Mouse (Mus musculus): Measurements from ENCODE around the gene Fxyd2. TPM values are rescaled to one million over a fixed set of nuclear protein-coding genes. Genes with fewer than 3 reads are reported as not detected.

The Fxyd2 gene
- total RNA-seq, 2 experiments from 2014 or later: 7.8 to 8.0 TPM

DNA sequence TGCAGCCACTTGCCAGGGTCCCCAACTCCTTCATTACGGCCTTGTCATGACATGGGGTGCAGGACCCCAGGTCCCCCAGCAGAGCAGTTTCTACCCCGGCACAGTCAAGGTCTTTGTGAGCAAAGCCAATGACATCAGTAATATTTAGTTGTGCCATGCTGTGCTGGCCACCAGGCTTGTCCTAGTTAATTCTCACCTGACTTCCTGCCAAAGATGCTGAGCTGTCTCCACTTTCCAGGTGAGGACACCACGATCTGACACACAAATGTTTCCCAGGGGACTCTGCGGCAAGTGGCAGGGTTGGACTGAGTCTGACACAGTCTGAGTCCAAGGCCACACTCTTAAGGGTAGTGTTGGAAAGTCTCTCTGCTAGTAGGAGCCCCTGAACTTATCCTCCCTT, 27.0 kb downstream of the Fxyd2 start, which contains the start of gene Dscaml1:
TSS of gene Dscaml1 (plus strand) at position 173 of the 400 bp plus-strand sequence.
- DNase-seq (ENCODE audit: low spot score in 2 of 2): no peak

GRCm38 (mm10) chr9:45429392-45429791, 29.9 kb downstream of the Fxyd2 start:
- DNase-seq (ENCODE audit: low spot score in 2 of 2): no peak

DNA sequence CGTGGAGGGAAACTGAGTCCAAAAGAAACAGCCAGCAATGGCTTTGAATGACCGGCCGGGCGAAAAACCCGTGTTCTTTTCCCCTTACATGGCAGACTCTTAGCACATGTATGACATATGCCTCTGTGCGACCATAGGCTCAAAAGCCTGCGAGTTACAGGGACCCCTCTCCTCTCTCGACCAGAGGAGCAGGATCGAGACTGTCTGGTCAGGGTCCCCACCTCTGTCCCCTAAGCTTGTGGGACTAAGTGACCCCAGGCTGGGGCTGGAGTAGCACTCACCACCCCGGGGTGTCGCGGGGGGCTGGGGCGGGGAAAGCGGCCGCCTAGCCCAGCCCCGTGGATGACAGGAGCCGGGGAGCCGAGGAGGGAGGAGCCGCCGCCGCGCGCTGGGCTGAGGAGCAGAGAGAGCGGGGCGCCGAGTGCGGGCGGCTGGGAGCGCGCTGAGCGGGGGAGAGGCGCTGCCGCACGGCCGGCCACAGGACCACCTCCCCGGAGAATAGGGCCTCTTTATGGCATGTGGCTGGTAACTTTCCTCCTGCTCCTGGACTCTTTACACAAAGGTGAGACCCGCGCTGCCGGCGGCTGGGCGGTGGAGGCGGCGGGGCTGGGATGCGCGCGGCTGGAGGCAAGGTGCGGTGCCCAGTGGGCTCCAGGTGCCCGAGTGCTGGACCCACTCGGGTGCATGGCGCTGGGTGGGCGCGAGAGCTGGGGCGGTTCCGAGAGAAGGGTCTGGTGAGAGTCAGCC, 30.7 kb downstream of the Fxyd2 start:
- DNase-seq (ENCODE audit: low spot score in 2 of 2): peak; percentile 62 to 70

- no peak for DNase-seq (ENCODE audit: low spot score in 2 of 2)
Measured at GRCm38 (mm10) chr9:45430698-45430959, 31.2 kb downstream of the Fxyd2 start.

GRCm38 (mm10) chr9:45431150-45431549, 31.7 kb downstream of the Fxyd2 start:
- peak in 1 of 2 experiments; percentile 36 for DNase-seq (ENCODE audit: low spot score in 2 of 2)

GRCm38 (mm10) chr9:45432639-45433038, 33.2 kb downstream of the Fxyd2 start:
- DNase-seq (ENCODE audit: low spot score in 2 of 2): peak; percentile 64 to 82

DNA sequence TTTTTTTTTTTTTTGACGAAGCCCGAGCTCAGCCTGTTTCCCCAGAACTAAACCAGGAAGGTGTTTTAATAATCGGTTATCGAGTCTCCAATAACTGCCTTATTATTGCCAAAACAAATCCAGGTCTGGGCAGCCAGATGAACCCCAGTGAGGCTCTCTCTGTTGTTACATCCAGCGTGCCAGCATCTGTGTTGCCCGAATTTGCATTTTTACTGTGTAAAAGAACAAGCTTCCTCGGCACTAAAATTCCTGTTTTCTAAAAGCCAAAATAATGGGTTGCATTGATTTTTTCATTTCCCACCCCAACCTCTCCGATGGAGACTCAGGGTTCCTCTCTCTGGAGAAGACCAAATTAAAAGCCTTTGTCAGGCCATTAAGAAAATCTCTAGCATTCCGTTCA, 33.6 kb downstream of the Fxyd2 start:
- DNase-seq (ENCODE audit: low spot score in 2 of 2): peak in 1 of 2 experiments; percentile 43

DNA sequence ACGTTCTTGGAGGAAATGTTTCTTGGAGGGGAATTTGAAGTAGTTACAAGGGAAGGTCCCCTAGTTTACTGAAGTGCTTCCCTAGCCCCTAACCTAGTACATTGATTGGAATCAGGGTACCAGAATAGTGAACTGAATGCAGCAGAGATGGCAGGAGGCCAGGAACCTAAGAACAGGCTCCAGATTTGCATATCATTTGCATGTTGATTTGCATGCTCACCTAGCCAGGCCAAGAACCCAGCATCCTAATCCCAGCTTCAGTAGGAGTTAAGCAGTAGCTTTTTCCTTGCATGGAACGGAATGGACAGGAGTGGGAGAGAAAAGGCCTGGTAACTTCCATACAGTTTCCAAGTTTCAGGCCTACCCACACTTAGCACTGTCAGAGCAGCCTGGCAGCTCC, 34.7 kb downstream of the Fxyd2 start:
- peak in 1 of 2 experiments; percentile 61 for DNase-seq (ENCODE audit: low spot score in 2 of 2)

GRCm38 (mm10) chr9:45439025-45439424, 39.6 kb downstream of the Fxyd2 start:
- no peak for DNase-seq (ENCODE audit: low spot score in 2 of 2)

- no peak for DNase-seq (ENCODE audit: low spot score in 2 of 2)
Measured at GRCm38 (mm10) chr9:45440083-45440784, 40.8 kb downstream of the Fxyd2 start.

DNA sequence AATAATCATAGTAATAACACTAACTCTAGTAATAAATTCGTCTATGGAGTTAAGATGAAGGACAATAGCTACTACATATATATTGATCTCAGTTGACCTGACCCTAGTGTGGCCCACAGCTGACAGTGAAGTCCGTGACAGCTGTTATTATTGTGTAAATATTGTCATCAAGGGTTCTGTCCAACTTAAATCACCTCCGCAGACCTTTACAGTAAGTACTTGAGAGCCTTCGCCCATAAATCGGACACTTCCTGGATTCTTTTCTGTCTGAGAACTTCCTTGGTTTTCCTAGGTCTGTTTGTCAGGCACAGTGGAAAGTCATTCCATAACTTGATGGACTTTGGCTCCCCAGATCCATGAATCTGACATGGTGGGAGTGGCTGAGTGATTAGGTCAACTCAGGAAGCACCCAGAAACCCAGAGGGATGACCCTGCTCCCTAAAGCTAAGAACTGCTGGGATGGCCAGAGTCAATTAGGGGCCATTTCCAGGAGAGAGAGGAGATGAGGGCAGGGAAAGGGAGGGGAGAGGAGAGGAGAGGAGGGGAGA, 44.9 kb downstream of the Fxyd2 start:
- no peak for DNase-seq (ENCODE audit: low spot score in 2 of 2)

DNA sequence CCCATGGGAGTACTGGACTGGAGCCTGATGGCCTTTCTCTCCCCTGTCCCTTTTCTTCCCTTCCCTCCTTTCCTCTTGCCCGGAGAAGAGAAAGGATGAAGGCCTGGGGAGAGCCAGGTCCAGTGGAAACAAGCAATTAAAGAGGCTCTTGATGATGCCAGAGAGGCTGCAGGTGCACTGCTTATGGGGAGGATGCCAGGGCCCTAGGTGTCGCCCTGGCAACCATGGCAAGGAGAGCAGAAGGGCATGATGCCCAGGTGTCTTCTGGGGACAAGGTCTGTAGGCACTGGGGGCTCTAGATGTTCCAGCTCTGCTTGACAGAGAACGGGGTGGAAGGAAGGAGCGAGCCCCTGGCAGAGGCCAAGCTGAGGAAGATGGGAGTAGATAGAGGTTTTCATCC, 50.2 kb downstream of the Fxyd2 start:
- DNase-seq (ENCODE audit: low spot score in 2 of 2): no peak

- no peak for DNase-seq (ENCODE audit: low spot score in 2 of 2)
Measured at GRCm38 (mm10) chr9:45451346-45451745, 51.9 kb downstream of the Fxyd2 start.

DNA sequence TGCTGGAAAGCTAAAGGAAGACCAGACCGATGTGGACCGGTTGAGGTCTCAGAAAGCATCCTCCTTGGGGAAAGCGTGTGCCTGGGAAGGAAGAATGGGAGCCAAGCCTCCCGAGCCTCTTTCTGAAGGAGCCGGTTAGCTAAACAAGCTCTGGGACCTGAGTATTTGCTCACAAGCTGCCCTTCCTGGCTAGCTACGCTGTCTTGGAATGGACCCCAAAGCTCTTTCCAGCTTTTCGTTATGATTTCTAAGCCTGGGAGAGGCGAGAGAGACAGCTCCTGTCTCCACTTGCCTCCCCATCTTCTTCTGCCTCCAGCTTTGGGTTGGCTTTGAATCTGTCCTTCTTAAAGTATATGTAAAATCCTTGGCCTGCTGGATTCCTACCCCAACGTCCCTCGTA, 54.6 kb downstream of the Fxyd2 start:
- DNase-seq (ENCODE audit: low spot score in 2 of 2): no peak

DNA sequence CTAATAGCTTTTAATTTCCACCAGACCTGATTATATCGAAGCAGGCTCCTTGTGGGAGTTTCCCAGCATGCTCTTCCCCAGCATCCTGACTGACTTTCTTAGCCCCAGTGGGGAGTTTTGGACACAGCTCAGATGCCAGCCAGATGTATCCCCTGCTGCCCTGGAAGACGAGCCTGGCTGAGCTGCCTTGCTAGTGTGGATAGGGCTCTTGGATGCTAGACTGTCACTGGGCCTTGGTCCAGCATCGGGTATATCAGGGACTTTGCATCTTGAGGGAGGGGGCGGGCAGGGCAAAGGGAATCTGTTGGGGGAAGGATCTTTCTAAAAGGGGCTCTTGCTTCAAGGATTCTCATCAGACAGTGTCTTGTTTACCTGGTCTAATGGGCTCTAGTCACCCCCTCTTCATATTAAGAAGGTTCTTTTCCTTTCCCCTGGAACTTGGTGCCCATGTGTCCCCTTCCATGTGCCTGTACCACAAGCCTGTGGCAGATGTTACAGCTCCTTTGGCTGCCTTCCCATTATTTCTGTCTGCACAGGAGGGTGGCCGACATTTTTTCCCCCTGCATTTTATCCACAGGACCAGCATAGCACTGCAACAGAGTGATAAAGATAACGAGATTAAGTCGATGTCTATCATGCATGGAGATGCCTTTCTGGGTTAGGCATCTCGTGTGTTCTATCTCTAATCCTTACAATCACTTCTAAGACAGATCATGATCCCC, 55.6 kb downstream of the Fxyd2 start:
- no peak for DNase-seq (ENCODE audit: low spot score in 2 of 2)

DNA sequence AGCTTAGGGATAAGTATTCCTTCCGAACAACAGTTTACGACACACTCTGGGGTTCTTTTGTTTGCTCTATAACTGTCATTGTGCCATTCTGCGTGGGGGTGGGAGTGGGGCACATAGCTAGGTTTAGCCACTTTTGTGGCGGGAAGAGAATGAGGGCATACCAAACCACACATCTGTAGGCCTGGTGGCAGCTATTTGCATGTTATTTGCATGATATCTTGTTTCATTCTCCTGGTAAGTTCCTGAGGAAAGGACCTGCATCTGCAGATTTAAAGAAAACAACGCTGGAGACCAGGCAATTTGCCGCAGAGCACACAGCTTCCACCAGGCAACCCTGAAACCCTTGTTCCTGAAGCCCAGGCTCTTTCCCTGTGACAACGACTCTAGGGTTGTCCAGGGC, 57.7 kb downstream of the Fxyd2 start:
- DNase-seq (ENCODE audit: low spot score in 2 of 2): no peak

DNA sequence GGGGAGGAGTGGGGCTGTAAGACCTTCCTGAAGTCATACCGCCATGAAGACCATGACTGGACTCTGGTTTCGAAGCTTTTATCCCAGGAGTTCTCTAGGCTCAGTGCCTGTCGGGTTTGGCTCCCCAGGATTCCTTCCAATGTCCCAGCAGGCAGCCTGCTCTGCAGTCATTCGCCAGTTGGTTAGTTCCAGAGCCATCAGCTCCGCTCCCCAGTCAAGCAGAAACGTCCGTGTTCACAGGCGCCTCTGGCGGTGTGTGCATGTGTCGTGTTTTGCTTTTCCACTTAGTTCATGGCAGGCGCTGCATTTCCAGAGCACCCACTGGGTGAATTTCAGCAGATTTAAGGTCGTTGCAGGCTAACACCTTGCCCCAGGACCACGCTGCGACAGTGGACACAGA, 58.9 kb downstream of the Fxyd2 start:
- DNase-seq (ENCODE audit: low spot score in 2 of 2): peak in 1 of 2 experiments; percentile 58

Other genes starting within 250 kb of the Fxyd2 start
- under 1 TPM; 0.22 to 0.81 TPM for gene BC049352, start 217.7 kb upstream of the Fxyd2 start, total RNA-seq (2021)
- not detected for gene Tmprss4, start 195.6 kb upstream of the Fxyd2 start, total RNA-seq (2021)
- gene Il10ra, start 130.5 kb upstream of the Fxyd2 start, total RNA-seq (2021): 1 to 10 TPM; 2.4 to 2.8 TPM
- gene Tmprss13, start 80.6 kb upstream of the Fxyd2 start, total RNA-seq (2021): not detected
- gene Fxyd6, start 29.5 kb upstream of the Fxyd2 start, total RNA-seq (2021): 100 to 1,000 TPM in 1 of 2 experiments, 10 to 100 TPM in 1; 81.1 to 111 TPM
- gene Dscaml1, start 27.0 kb downstream of the Fxyd2 start, total RNA-seq (2021): 10 to 100 TPM; 81.6 to 85.3 TPM

All from layer of hippocampus, adult 18-20 months (tissue).